Mouse (Mus musculus) midbrain, embryonic 16.5 days (tissue): ENCODE data around the gene Tex19.2. TPM values are rescaled to one million over a fixed set of nuclear protein-coding genes. Genes with fewer than 3 reads are reported as not detected.
"Not testable (repeated sequence)": the region's sequence is repeated elsewhere in the genome, so short reads cannot be mapped to it uniquely, and the experiment has no call there.

Experiments used
- ATAC-seq: fragments of 200-750 bp; cut with Nextera tagmentation; 2 replicates; pipeline ENCODE4 v1.8.0; 2017; ENCODE audit warnings: moderate TSS enrichment
- H3K27ac ChIP-seq: fragments of 300-500 bp; sonication (generic); 2 replicates; pipeline ENCODE4 v1.5.1; 2014; ENCODE audit warnings: mild to moderate bottlenecking, low read length, mixed read lengths
- H3K27me3 ChIP-seq: fragments of 300-500 bp; sonication (generic); 2 replicates; pipeline ENCODE4 v1.6.1; 2014; ENCODE audit warnings: low read depth, low read length, mixed read lengths; ENCODE audit not compliant: control insufficient read depth, insufficient read depth
- H3K36me3 ChIP-seq: fragments of 300-500 bp; sonication (generic); 2 replicates; pipeline ENCODE4 v1.6.1; 2014; ENCODE audit warnings: mild to moderate bottlenecking, low read length, moderate library complexity, mixed read lengths; ENCODE audit not compliant: control insufficient read depth, insufficient read depth
- H3K4me1 ChIP-seq: fragments of 300-500 bp; sonication (generic); 2 replicates; pipeline ENCODE4 v1.6.1; 2014; ENCODE audit warnings: mild to moderate bottlenecking, low read length, mixed read lengths; ENCODE audit not compliant: control insufficient read depth, insufficient read depth
- H3K4me2 ChIP-seq: fragments of 300-500 bp; sonication (generic); 2 replicates; pipeline ENCODE4 v1.6.1; 2014; ENCODE audit warnings: mild to moderate bottlenecking, low read length, mixed read lengths
- H3K4me3 ChIP-seq: fragments of 300-500 bp; sonication (generic); 2 replicates; pipeline ENCODE4 v1.5.1; 2014; ENCODE audit warnings: low read depth, mild to moderate bottlenecking, low read length, moderate library complexity, mixed read lengths
- H3K9ac ChIP-seq: fragments of 300-500 bp; sonication (generic); 2 replicates; pipeline ENCODE4 v1.6.1; 2014; ENCODE audit warnings: low read depth, low read length, mixed read lengths
- H3K9me3 ChIP-seq: fragments of 300-500 bp; sonication (generic); replicated peaks from 2 replicates; pipeline ENCODE4 v1.6.1; 2014; ENCODE audit warnings: mild to moderate bottlenecking, low read length, mixed read lengths; ENCODE audit not compliant: control insufficient read depth, poor library complexity, severe bottlenecking
- WGBS: fragments of 180-500 bp; shearing (Covaris S2); extraction: QIAGEN DNeasy Blood & Tissue Kit; methylation state at CpG from one replicate; pipeline ENCODE4 v1.1.7; 2014; 5-methylcytosine and 5-hydroxymethylcytosine counted together
- polyA plus RNA-seq: library from polyadenylated mRNA; unstranded; fragments of >200 nt; fragmentation: Nextera tagmentation; extraction: Ambion mirVana; gene quantifications from 2 replicates; pipeline ENCODE4 v1.2.1, GENCODE M21; 2015

Gene Tex19.2
- polyA plus RNA-seq, 1 experiment from 2014 or later = not detected

GRCm38 (mm10) chr11:121121151-121121550, 2.7 kb upstream of the Tex19.2 start:
- Histone ChIP-seq H3K4me3 (no peak overlapping the region), H3K4me2 (no peak overlapping the region), H3K9me3 (no peaks in the 10 kb centered on the region), H3K27me3 (no peaks in the 10 kb centered on the region), H3K4me1 (no peaks in the 10 kb centered on the region), H3K27ac (no peak overlapping the region), H3K36me3 (no peaks in the 10 kb centered on the region), H3K9ac (no peak overlapping the region)
- 77% methylated on average over 3 of the region's 3 CpGs for WGBS
- no peak for ATAC-seq

GRCm38 (mm10) chr11:121118106-121118505, 371 bp downstream of the Tex19.2 start:
- no peak for ATAC-seq
- no peak overlapping the region for H3K4me3 ChIP-seq
- no peak overlapping the region for H3K4me2 ChIP-seq
- no peaks in the 10 kb centered on the region for H3K4me1 ChIP-seq
- no peaks in the 10 kb centered on the region for H3K27me3 ChIP-seq
- WGBS = 92% methylated on average over 18 of the region's 18 CpGs
- no peaks in the 10 kb centered on the region for H3K36me3 ChIP-seq
- no peak overlapping the region for H3K9ac ChIP-seq
- no peak overlapping the region for H3K27ac ChIP-seq
- H3K9me3 ChIP-seq = no peaks in the 10 kb centered on the region

- no peak overlapping the region for H3K9ac ChIP-seq
- no peak overlapping the region for H3K4me2 ChIP-seq
- H3K36me3 ChIP-seq = no peaks in the 10 kb centered on the region
- WGBS = 85% methylated on average over 5 of the region's 5 CpGs
- no peak overlapping the region for H3K27ac ChIP-seq
- H3K4me3 ChIP-seq = no peak overlapping the region
- H3K27me3 ChIP-seq = no peaks in the 10 kb centered on the region
- ATAC-seq = no peak
- no peaks in the 10 kb centered on the region for H3K4me1 ChIP-seq
- no peaks in the 10 kb centered on the region for H3K9me3 ChIP-seq
Observed at GRCm38 (mm10) chr11:121112091-121112775, 6.2 kb downstream of the Tex19.2 start.

GRCm38 (mm10) chr11:121111601-121112000, 6.9 kb downstream of the Tex19.2 start:
- Histone ChIP-seq H3K36me3 (no peaks in the 10 kb centered on the region), H3K4me3 (no peak overlapping the region), H3K27ac (no peak overlapping the region), H3K9me3 (no peaks in the 10 kb centered on the region), H3K9ac (no peak overlapping the region), H3K27me3 (no peaks in the 10 kb centered on the region), H3K4me1 (no peaks in the 10 kb centered on the region), H3K4me2 (no peak overlapping the region)
- ATAC-seq = no peak
- 77% methylated on average over 1 of the region's 1 CpGs for WGBS

GRCm38 (mm10) chr11:121111051-121111450, 7.4 kb downstream of the Tex19.2 start:
- no peaks in the 10 kb centered on the region for H3K4me1 ChIP-seq
- WGBS = 92% methylated on average over 3 of the region's 3 CpGs
- H3K4me3 ChIP-seq = no peak overlapping the region

GRCm38 (mm10) chr11:121109986-121110385, 8.5 kb downstream of the Tex19.2 start:
- ATAC-seq = peak; percentile 25; the same call in 1 of the 2 replicates
- no peaks in the 10 kb centered on the region for H3K36me3 ChIP-seq
- H3K4me3 ChIP-seq = no peak overlapping the region
- H3K4me1 ChIP-seq = no peaks in the 10 kb centered on the region
- no peaks in the 10 kb centered on the region for H3K27me3 ChIP-seq
- H3K9ac ChIP-seq = no peak overlapping the region
- H3K4me2 ChIP-seq = no peak overlapping the region
- WGBS = 8% methylated on average over 2 of the region's 2 CpGs
- no peak overlapping the region for H3K27ac ChIP-seq
- no peaks in the 10 kb centered on the region for H3K9me3 ChIP-seq

More at GRCm38 (mm10) chr11:121111051-121111450, 7.4 kb downstream of the Tex19.2 start:
- no peaks in the 10 kb centered on the region for H3K36me3 ChIP-seq
- no peak overlapping the region for H3K9ac ChIP-seq
- H3K27me3 ChIP-seq = no peaks in the 10 kb centered on the region
- no peak overlapping the region for H3K4me2 ChIP-seq
- H3K9me3 ChIP-seq = no peaks in the 10 kb centered on the region
- no peak for ATAC-seq
- H3K27ac ChIP-seq = no peak overlapping the region

- Histone ChIP-seq H3K27me3 (no peaks in the 10 kb centered on the region), H3K36me3 (no peaks in the 10 kb centered on the region), H3K27ac (no peak overlapping the region), H3K4me2 (no peak overlapping the region), H3K9ac (no peak overlapping the region), H3K4me3 (no peak overlapping the region), H3K9me3 (no peaks in the 10 kb centered on the region), H3K4me1 (no peaks in the 10 kb centered on the region)
- 76% methylated on average over 9 of the region's 9 CpGs for WGBS
- no peak for ATAC-seq
Observed at GRCm38 (mm10) chr11:121108061-121108460, 10.4 kb downstream of the Tex19.2 start.

GRCm38 (mm10) chr11:121107242-121107641, 11.2 kb downstream of the Tex19.2 start:
- WGBS = 71% methylated on average over 1 of the region's 1 CpGs
- not testable (repeated sequence) for H3K4me2 ChIP-seq, ATAC-seq, H3K9me3 ChIP-seq, H3K4me3 ChIP-seq, H3K27me3 ChIP-seq, H3K36me3 ChIP-seq, H3K27ac ChIP-seq, H3K9ac ChIP-seq, H3K4me1 ChIP-seq

GRCm38 (mm10) chr11:121101124-121101805, 17.2 kb downstream of the Tex19.2 start:
- Histone ChIP-seq H3K27ac (no peak overlapping the region), H3K9me3 (no peaks in the 10 kb centered on the region), H3K4me3 (no peak overlapping the region), H3K27me3 (no peaks in the 10 kb centered on the region), H3K9ac (no peak overlapping the region), H3K4me2 (no peak overlapping the region), H3K4me1 (no peaks in the 10 kb centered on the region), H3K36me3 (no peaks in the 10 kb centered on the region)
- ATAC-seq = no peak
- 87% methylated on average over 4 of the region's 4 CpGs for WGBS
